Mouse (Mus musculus): ENCODE results near the gene Aen. TPM values are rescaled to one million over a fixed set of nuclear protein-coding genes. Genes with fewer than 3 reads are reported as not detected.

The Aen gene
- polyA plus RNA-seq, 1 experiment from 2014 or later, result 15.1 TPM

DNA sequence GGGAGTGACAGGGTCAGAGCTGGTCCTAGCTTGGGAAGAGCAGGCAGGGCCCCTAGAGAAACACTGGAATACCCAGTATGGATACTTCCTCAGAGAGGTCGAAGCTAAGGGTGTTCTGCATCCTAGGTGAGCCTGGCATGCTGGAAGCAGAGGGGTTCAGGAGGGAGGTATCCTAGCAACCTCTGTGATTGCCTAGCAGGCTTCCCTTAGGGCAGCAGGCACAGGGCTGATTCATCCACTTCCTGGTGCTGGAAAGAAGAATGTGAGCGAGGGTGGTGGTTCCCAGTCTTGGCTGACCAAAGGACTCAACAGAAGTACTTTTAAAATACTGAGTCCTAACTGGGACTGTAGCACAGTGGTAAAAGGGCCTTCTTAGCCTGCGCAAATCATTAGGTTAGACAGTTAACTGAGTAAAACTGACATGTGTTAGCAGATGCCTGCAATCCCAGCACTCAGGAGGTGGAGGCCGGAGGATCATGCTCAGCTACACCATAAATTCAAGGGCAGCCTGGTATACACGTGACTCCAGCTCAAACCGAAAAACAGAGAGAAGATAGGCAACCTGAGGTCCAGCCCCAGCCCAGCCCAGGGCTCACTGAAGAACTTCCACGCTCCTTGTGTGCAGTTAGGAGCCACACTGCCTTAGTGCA is 31.7 kb upstream of the Aen start:
- Histone ChIP-seq H3K4me2 (ENCODE audit: low read depth, low read length) (no peak overlapping the region), H3K4me1 (ENCODE audit: insufficient read depth) (peaks cover 12% of the 10 kb centered on the region), H3K9ac (replicated peaks) (no peak overlapping the region), H3K4me3 (ENCODE audit: low read depth, low read length) (no peak overlapping the region), H3K27ac (ENCODE audit: low read depth) (no peak overlapping the region), H3K9me3 (ENCODE audit: low read length) (no peaks in the 10 kb centered on the region), H3K27me3 (ENCODE audit: insufficient read depth, low read length) (no peaks in the 10 kb centered on the region), H3K36me3 (replicated peaks; ENCODE audit: insufficient read depth, low read length) (no peaks in the 10 kb centered on the region)
- TF ChIP-seq EP300 (IDR thresholded peaks at IDR 0.05; ENCODE audit: low read depth) (no peak), CTCF (IDR thresholded peaks at IDR 0.05; ENCODE audit: low read depth) (no peak)
- WGBS (ENCODE audit: insufficient replicate concordance), result 61% methylated on average over 7 of the region's 7 CpGs
- DNase-seq, result no peak
- ATAC-seq, result no peak

- Histone ChIP-seq H3K4me2 (ENCODE audit: low read depth, low read length) (no peak overlapping the region), H3K27me3 (ENCODE audit: insufficient read depth, low read length) (no peaks in the 10 kb centered on the region), H3K9me3 (ENCODE audit: low read length) (no peaks in the 10 kb centered on the region), H3K27ac (ENCODE audit: low read depth) (no peak overlapping the region), H3K4me1 (ENCODE audit: insufficient read depth) (peaks cover 12% of the 10 kb centered on the region), H3K36me3 (replicated peaks; ENCODE audit: insufficient read depth, low read length) (no peaks in the 10 kb centered on the region), H3K4me3 (ENCODE audit: low read depth, low read length) (no peak overlapping the region), H3K9ac (replicated peaks) (no peak overlapping the region)
- ATAC-seq, result no peak
- WGBS (ENCODE audit: insufficient replicate concordance), result 12% methylated on average over 4 of the region's 4 CpGs
- TF ChIP-seq CTCF (IDR thresholded peaks at IDR 0.05; ENCODE audit: low read depth) (no peak), EP300 (IDR thresholded peaks at IDR 0.05; ENCODE audit: low read depth) (no peak)
- no peak for DNase-seq
Observed at GRCm38 (mm10) chr7:78864446-78864802, 31.2 kb upstream of the Aen start.

DNA sequence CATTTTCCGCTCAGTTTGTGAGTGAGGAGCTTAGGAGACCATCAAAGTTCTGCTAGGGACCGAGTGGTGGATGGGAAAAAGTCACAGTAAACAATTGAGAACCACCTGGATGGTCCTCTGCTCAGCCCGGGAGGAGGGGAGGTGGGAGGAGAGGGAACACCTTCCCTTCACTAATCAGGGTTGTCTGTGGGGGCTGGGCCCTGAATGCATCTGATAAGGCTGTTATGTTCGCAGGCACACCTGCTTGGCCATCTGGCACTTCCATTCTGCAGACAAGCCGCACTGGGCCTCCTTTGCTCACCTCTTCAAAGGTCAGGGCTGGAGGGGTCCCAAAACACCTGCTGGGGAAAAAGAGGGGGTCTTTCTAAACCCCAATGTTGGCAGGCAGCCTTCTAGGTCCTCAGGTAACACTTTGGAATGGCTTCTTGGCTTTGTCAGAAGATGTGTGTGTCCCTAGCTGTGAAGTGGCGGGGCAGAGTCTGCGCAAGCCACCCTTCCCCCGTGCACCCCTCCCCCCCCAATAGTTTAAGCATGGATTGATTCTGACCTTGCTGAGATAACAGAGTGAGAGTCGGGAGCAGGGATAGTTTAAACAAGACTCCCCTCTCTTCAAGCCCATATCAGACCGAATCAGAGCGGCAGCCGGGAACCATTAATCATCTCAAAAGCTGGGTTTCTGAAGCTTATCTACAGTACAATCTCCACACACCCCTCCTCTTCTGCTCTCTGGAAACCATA is 30.3 kb upstream of the Aen start:
- WGBS (ENCODE audit: insufficient replicate concordance), result 42% methylated on average over 12 of the region's 12 CpGs
- H3K4me1 ChIP-seq (ENCODE audit: insufficient read depth), result peaks cover 12% of the 10 kb centered on the region
- TF ChIP-seq EP300 (IDR thresholded peaks at IDR 0.05; ENCODE audit: low read depth) (no peak), CTCF (IDR thresholded peaks at IDR 0.05; ENCODE audit: low read depth) (no peak)
- H3K9ac ChIP-seq (replicated peaks), result no peak overlapping the region
- H3K27me3 ChIP-seq (ENCODE audit: insufficient read depth, low read length), result no peaks in the 10 kb centered on the region
- no peaks in the 10 kb centered on the region for H3K36me3 ChIP-seq (replicated peaks; ENCODE audit: insufficient read depth, low read length)
- DNase-seq, result no peak
- ATAC-seq, result no peak
- H3K4me3 ChIP-seq (ENCODE audit: low read depth, low read length), result no peak overlapping the region
- H3K4me2 ChIP-seq (ENCODE audit: low read depth, low read length), result no peak overlapping the region
- H3K27ac ChIP-seq (ENCODE audit: low read depth), result no peak overlapping the region
- H3K9me3 ChIP-seq (ENCODE audit: low read length), result no peaks in the 10 kb centered on the region

DNA sequence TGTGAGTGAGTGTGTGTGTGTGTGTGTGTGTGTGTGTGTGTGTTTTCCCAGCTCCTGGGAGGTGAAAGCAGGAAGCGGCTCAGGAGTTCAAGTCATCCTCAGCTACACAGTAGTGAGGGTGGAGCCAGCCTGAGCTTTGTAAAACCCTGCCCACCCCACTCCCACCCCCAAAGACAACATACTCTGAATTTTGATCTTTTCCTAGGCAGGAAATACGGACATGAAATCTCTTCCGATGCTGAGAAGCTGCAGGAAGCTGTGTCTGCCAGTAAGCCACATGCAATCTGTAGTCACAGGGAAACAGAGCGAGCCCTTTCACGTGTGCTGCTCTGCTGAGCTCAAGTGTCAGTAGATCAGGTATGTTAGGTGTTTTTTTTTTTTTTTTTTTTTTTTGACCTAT is 26.9 kb upstream of the Aen start:
- Histone ChIP-seq H3K4me3 (ENCODE audit: low read depth, low read length) (no peak overlapping the region), H3K4me2 (ENCODE audit: low read depth, low read length) (no peak overlapping the region), H3K27ac (ENCODE audit: low read depth) (no peak overlapping the region), H3K4me1 (ENCODE audit: insufficient read depth) (peaks cover 12% of the 10 kb centered on the region), H3K36me3 (replicated peaks; ENCODE audit: insufficient read depth, low read length) (no peaks in the 10 kb centered on the region), H3K9me3 (ENCODE audit: low read length) (no peaks in the 10 kb centered on the region), H3K9ac (replicated peaks) (no peak overlapping the region), H3K27me3 (ENCODE audit: insufficient read depth, low read length) (no peaks in the 10 kb centered on the region)
- 43% methylated on average over 5 of the region's 5 CpGs for WGBS (ENCODE audit: insufficient replicate concordance)
- TF ChIP-seq EP300 (IDR thresholded peaks at IDR 0.05; ENCODE audit: low read depth), result no peak
- no peak for TF ChIP-seq CTCF (IDR thresholded peaks at IDR 0.05; ENCODE audit: low read depth)
- DNase-seq (no peak), ATAC-seq (no peak)

DNA sequence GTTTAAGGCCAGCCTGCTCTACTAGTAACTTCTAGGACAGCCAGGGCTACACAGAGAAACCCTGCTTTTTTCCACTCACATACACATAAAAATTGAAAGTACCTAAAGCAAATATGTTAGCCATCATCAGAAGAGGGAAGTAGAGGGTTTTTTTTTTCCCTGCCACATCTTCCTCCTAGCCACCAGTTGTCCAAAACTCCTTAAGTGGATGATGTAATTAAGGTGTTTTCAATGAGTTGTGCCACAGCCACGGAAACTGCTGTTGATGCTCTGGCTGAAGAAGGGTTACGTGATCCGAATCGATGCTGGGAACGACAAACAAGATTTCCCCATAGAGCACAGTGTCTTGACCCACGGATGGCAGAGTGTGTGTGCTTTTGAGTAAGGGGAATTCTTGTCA is 23.3 kb upstream of the Aen start:
- Histone ChIP-seq H3K4me2 (ENCODE audit: low read depth, low read length) (no peak overlapping the region), H3K4me1 (ENCODE audit: insufficient read depth) (no peaks in the 10 kb centered on the region), H3K27ac (ENCODE audit: low read depth) (no peak overlapping the region), H3K36me3 (replicated peaks; ENCODE audit: insufficient read depth, low read length) (no peaks in the 10 kb centered on the region), H3K27me3 (ENCODE audit: insufficient read depth, low read length) (no peaks in the 10 kb centered on the region), H3K4me3 (ENCODE audit: low read depth, low read length) (no peak overlapping the region), H3K9me3 (ENCODE audit: low read length) (no peaks in the 10 kb centered on the region), H3K9ac (replicated peaks) (no peak overlapping the region)
- no peak for TF ChIP-seq CTCF (IDR thresholded peaks at IDR 0.05; ENCODE audit: low read depth)
- no peak for ATAC-seq
- WGBS (ENCODE audit: insufficient replicate concordance), result 57% methylated on average over 6 of the region's 6 CpGs
- DNase-seq, result no peak

- no peaks in the 10 kb centered on the region for H3K36me3 ChIP-seq (replicated peaks; ENCODE audit: insufficient read depth, low read length)
- no peak for ATAC-seq
- WGBS (ENCODE audit: insufficient replicate concordance), result 70% methylated on average over 5 of the region's 5 CpGs
- no peaks in the 10 kb centered on the region for H3K27me3 ChIP-seq (ENCODE audit: insufficient read depth, low read length)
- no peak for DNase-seq
- TF ChIP-seq EP300 (IDR thresholded peaks at IDR 0.05; ENCODE audit: low read depth) (no peak), CTCF (IDR thresholded peaks at IDR 0.05; ENCODE audit: low read depth) (no peak)
- no peak overlapping the region for H3K4me2 ChIP-seq (ENCODE audit: low read depth, low read length)
- H3K9me3 ChIP-seq (ENCODE audit: low read length), result no peaks in the 10 kb centered on the region
- no peak overlapping the region for H3K9ac ChIP-seq (replicated peaks)
- H3K4me1 ChIP-seq (ENCODE audit: insufficient read depth), result no peaks in the 10 kb centered on the region
- no peak overlapping the region for H3K27ac ChIP-seq (ENCODE audit: low read depth)
- H3K4me3 ChIP-seq (ENCODE audit: low read depth, low read length), result no peak overlapping the region
Observed at GRCm38 (mm10) chr7:78872831-78873230, 22.8 kb upstream of the Aen start.
